Mouse (Mus musculus) limb, embryonic 12.5 days (tissue): ENCODE measurements at regions not wholly inside any gene's neighbourhood (a gene's known extent, or its start where the extent isn't known, plus 50 kb on each side); places are given as distances from the start of the nearest gene placed in this dataset.
A peak's percentile ranks its signal among the peaks of the same experiment; 100 is the strongest.
"Not testable (repeated sequence)": the region's sequence is repeated elsewhere in the genome, so short reads cannot be mapped to it uniquely, and the experiment has no call there.

Experiments used
- ATAC-seq: fragments of 200-750 bp; cut with Nextera tagmentation; 2 replicates; pipeline ENCODE4 v1.8.0; 2017; ENCODE audit warnings: low read depth, moderate TSS enrichment; ENCODE audit not compliant: insufficient number of reproducible peaks, insufficient read depth, low FRiP score, low TSS enrichment
- H3K27ac ChIP-seq: fragments of 300-500 bp; sonication (generic); 2 replicates; pipeline ENCODE4 v1.5.1; 2016; ENCODE audit warnings: mild to moderate bottlenecking, moderate library complexity
- H3K27me3 ChIP-seq: fragments of 300-500 bp; sonication (generic); 2 replicates; pipeline ENCODE4 v1.6.1; 2016; ENCODE audit warnings: mild to moderate bottlenecking, moderate library complexity
- H3K36me3 ChIP-seq: fragments of 300-500 bp; sonication (generic); 2 replicates; pipeline ENCODE4 v1.6.1; 2016; ENCODE audit warnings: mild to moderate bottlenecking, moderate library complexity
- H3K4me1 ChIP-seq: fragments of 300-500 bp; sonication (generic); replicated peaks from 2 replicates; pipeline ENCODE4 v1.6.1; 2016
- H3K4me2 ChIP-seq: fragments of 300-500 bp; sonication (generic); 2 replicates; pipeline ENCODE4 v1.6.1; 2016; ENCODE audit warnings: mild to moderate bottlenecking, moderate library complexity
- H3K4me3 ChIP-seq: fragments of 300-500 bp; sonication (generic); replicated peaks from 2 replicates; pipeline ENCODE4 v1.5.1; 2016; ENCODE audit warnings: mild to moderate bottlenecking
- H3K9ac ChIP-seq: fragments of 300-500 bp; sonication (generic); replicated peaks from 2 replicates; pipeline ENCODE4 v1.6.1; 2016; ENCODE audit warnings: mild to moderate bottlenecking, moderate library complexity
- H3K9me3 ChIP-seq: fragments of 300-500 bp; sonication (generic); 2 replicates; pipeline ENCODE4 v1.6.1; 2016; ENCODE audit warnings: mild to moderate bottlenecking, moderate library complexity
- WGBS: fragments of 180-500 bp; shearing (Covaris S2); methylation state at CpG from one replicate; pipeline ENCODE4 v1.1.7; 2016; 5-methylcytosine and 5-hydroxymethylcytosine counted together

- 72% methylated on average over 3 of the region's 3 CpGs for WGBS
- Histone ChIP-seq H3K4me2 (no peak overlapping the region), H3K36me3 (no peaks in the 10 kb centered on the region), H3K4me1 (0 out of 2 replicates have a peak, but pooled peaks cover 3% of the 10 kb centered on the region), H3K27ac (no peak overlapping the region), H3K27me3 (no peaks in the 10 kb centered on the region), H3K4me3 (no peak overlapping the region), H3K9me3 (no peaks in the 10 kb centered on the region), H3K9ac (no peak overlapping the region)
- no peak for ATAC-seq
Measured at GRCm38 (mm10) chr10:37792878-37793277, 654.2 kb upstream of the Marcks start.

- Histone ChIP-seq H3K9ac (no peak overlapping the region), H3K36me3 (no peaks in the 10 kb centered on the region)
- no peak for ATAC-seq
Measured at GRCm38 (mm10) chr10:37788049-37788448, 649.3 kb upstream of the Marcks start.

DNA sequence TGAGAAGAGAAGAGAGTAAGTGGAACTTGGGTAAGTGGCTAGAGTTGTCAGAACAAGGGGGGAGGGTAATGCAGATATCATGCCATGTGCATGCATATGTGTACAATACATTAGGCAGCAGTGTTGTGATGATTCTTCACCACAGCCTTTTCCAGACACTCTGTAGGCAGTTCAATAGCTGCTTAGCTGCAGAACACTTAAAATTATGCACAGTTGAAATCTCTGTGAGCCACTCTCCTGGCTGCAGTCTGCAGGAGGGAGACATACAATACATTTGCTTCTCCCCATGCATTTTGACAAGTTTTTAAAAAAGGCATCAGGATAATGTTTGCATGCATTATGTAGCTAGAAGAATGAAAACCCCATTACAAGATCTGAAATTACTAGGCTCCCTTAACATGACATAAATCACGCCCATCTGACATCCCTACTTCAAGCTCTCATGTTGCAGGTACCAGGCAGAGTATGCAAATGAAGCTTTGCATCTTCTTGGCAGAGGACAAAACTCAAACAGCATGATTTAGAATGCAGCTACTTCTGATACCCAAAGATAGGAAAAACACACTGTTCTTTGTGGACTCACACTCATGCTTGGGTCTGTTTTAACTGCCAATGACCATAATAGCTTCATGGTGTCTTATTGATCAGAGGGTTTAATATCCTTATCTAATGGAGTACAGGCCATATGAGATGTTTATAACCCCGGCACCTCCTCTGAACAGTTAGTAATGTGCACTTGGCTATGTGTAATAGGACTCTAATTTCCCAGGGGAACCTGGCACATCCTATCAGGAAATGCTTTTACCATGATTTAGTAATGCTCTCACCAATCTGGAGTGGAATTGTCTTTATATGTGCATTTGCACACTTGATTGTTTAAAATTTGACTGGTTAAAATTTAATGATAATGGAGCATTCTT lies 640.9 kb upstream of the Marcks start:
- H3K9ac ChIP-seq: no peak overlapping the region
- H3K27me3 ChIP-seq: no peaks in the 10 kb centered on the region
- no peaks in the 10 kb centered on the region for H3K4me1 ChIP-seq
- no peak overlapping the region for H3K4me3 ChIP-seq
- WGBS: 63% methylated on average over 2 of the region's 2 CpGs
- H3K4me2 ChIP-seq: no peak overlapping the region
- no peak overlapping the region for H3K27ac ChIP-seq
- no peaks in the 10 kb centered on the region for H3K36me3 ChIP-seq
- ATAC-seq: no peak
- no peaks in the 10 kb centered on the region for H3K9me3 ChIP-seq

More at GRCm38 (mm10) chr10:37788049-37788448, 649.3 kb upstream of the Marcks start:
- Histone ChIP-seq H3K4me1 (no peaks in the 10 kb centered on the region), H3K4me2 (no peak overlapping the region), H3K4me3 (no peak overlapping the region), H3K9me3 (no peaks in the 10 kb centered on the region), H3K27me3 (no peaks in the 10 kb centered on the region), H3K27ac (no peak overlapping the region)
- 88% methylated on average over 5 of the region's 5 CpGs for WGBS

DNA sequence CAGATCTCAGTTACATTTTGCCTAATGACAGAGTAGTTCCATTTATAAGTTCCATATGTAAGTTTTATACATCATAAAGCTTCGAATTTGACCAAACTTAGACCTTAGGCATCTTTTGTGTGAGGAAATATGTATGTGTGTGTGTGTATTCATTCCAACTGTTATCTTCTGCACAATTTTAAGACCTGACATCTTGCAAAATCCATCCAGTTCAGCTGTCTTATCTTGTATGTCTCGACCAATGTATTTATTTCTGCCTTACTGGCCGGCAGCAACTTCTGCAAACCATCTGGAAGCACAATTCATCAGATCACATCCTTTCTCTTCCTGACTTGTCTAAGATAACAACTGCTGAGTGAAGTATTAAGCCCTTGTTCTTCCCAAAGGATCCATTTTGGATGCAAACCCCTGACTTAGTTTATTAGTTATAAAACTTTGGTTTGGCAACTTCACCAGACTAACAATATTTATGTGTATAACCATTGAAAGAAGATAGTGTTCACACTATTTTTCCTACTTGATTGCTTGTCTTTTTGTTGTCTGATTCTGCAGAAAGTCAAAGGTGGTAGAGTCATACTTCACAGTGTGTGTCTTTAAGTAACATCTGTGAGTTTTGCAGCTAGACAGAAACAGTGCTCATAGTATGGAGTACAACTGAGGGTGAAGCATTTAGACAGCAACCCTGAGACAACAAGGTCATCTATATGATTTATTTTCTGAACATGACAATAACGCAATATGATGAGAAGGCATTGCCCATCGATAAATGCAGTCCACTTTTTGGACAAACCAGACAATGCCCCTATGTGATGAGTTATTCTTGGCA lies 622.0 kb upstream of the Marcks start:
- H3K36me3 ChIP-seq: no peaks in the 10 kb centered on the region
- no peak for ATAC-seq
- H3K4me1 ChIP-seq: no peaks in the 10 kb centered on the region
- H3K4me2 ChIP-seq: no peak overlapping the region
- 63% methylated on average over 5 of the region's 5 CpGs for WGBS
- no peak overlapping the region for H3K9ac ChIP-seq
- no peaks in the 10 kb centered on the region for H3K27me3 ChIP-seq
- H3K4me3 ChIP-seq: no peak overlapping the region
- no peak overlapping the region for H3K27ac ChIP-seq
- no peaks in the 10 kb centered on the region for H3K9me3 ChIP-seq

GRCm38 (mm10) chr10:37741581-37741980 lies 602.9 kb upstream of the Marcks start:
- Histone ChIP-seq H3K4me3 (no peak overlapping the region), H3K4me1 (no peaks in the 10 kb centered on the region), H3K9me3 (peaks cover 2% of the 10 kb centered on the region; the same call in 1 of the 2 replicates), H3K4me2 (no peak overlapping the region), H3K27ac (no peak overlapping the region), H3K9ac (no peak overlapping the region), H3K36me3 (no peaks in the 10 kb centered on the region), H3K27me3 (no peaks in the 10 kb centered on the region)
- ATAC-seq: peak; percentile 83
- 17% methylated on average over 2 of the region's 2 CpGs for WGBS

- Histone ChIP-seq H3K27ac (no peak overlapping the region), H3K4me3 (no peak overlapping the region), H3K36me3 (no peaks in the 10 kb centered on the region), H3K4me1 (no peaks in the 10 kb centered on the region), H3K4me2 (no peak overlapping the region), H3K9ac (no peak overlapping the region), H3K9me3 (peaks cover 2% of the 10 kb centered on the region; the same call in 1 of the 2 replicates), H3K27me3 (no peaks in the 10 kb centered on the region)
- WGBS: 82% methylated on average over 2 of the region's 2 CpGs
- no peak for ATAC-seq
Measured at GRCm38 (mm10) chr10:37739024-37739423, 600.3 kb upstream of the Marcks start.

DNA sequence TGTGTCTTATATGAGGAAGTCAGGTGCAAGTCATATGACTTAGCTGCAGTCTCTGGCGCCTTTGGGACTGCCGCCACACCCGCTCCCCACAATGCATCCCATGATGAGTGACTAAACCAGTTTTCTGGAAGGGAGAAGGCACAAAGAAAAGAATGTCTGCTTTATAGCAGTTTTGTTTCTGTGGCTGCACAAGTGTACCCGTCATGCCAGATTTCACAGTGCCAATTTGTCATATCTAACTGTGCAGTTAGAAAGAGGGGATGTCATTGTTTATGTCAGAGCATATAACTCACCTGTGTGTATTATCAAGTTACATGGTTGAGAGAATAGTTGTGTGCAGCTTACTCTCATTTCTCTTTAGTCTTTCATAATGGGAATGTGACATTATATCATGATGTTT lies 586.9 kb upstream of the Marcks start:
- Histone ChIP-seq H3K9ac (no peak overlapping the region), H3K9me3 (no peaks in the 10 kb centered on the region), H3K27me3 (no peaks in the 10 kb centered on the region), H3K27ac (no peak overlapping the region), H3K4me3 (no peak overlapping the region), H3K4me1 (no peaks in the 10 kb centered on the region), H3K36me3 (no peaks in the 10 kb centered on the region), H3K4me2 (no peak overlapping the region)
- ATAC-seq: no peak
- WGBS: 79% methylated on average over 4 of the region's 4 CpGs

GRCm38 (mm10) chr10:37724994-37725393 lies 586.3 kb upstream of the Marcks start:
- H3K27ac ChIP-seq, H3K36me3 ChIP-seq, H3K27me3 ChIP-seq, H3K9ac ChIP-seq, H3K4me3 ChIP-seq, ATAC-seq, H3K4me1 ChIP-seq, H3K4me2 ChIP-seq, H3K9me3 ChIP-seq: not testable (repeated sequence)
- WGBS: 80% methylated on average over 7 of the region's 7 CpGs

- Histone ChIP-seq H3K9me3 (no peaks in the 10 kb centered on the region), H3K27me3 (no peaks in the 10 kb centered on the region), H3K4me3 (no peak overlapping the region), H3K4me2 (no peak overlapping the region), H3K36me3 (no peaks in the 10 kb centered on the region), H3K4me1 (peaks cover 6% of the 10 kb centered on the region; the same call in 1 of the 2 replicates), H3K27ac (no peak overlapping the region), H3K9ac (no peak overlapping the region)
- ATAC-seq: no peak
- WGBS: 63% methylated on average over 2 of the region's 2 CpGs
Measured at GRCm38 (mm10) chr10:37720748-37721147, 582.0 kb upstream of the Marcks start.

DNA sequence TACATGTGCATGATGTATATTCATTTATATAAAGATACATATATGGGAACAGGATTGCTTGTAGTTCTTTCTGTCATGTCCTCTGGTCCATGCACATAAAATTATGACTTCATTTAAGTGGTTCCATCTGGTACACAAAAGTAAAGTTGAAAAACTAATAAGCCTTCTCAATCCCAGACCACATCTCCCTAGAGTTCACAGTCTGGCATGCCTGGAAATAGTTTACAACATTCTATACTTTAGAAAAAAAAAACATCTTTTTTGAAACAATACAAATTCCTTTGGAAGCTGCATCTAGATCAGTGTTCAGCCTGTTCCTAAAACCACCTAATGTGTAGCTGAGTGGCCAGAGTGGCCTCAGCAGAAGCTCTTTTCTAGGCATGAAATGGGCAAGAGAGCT lies 578.2 kb upstream of the Marcks start:
- no peak for ATAC-seq
- no peaks in the 10 kb centered on the region for H3K36me3 ChIP-seq
- no peak overlapping the region for H3K4me3 ChIP-seq
- H3K9ac ChIP-seq: no peak overlapping the region
- no peak overlapping the region for H3K4me2 ChIP-seq
- peak overlapping the region; percentile 70; the same call in 1 of the 2 replicates for H3K27ac ChIP-seq
- H3K27me3 ChIP-seq: no peaks in the 10 kb centered on the region
- no peaks in the 10 kb centered on the region for H3K9me3 ChIP-seq
- peaks cover 6% of the 10 kb centered on the region; the same call in 1 of the 2 replicates for H3K4me1 ChIP-seq

DNA sequence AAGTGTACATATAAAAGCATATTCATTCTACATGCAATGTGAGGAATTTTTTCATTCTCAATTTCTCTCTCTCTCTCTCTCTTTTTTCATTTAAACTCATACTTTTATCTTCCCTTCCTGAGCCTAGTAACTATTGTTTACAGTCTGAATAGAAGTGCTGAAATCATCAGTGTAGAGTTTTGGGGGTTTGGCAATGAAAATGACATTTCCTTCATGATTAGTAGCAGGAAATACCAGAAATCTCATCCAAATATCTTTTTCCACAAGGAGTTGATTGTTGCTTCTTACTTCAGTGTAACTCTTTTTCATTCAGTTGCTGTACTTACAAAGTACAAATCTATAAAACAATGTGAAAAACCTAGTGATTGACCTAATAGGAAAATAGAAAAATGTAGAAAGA lies 572.7 kb upstream of the Marcks start:
- Histone ChIP-seq H3K27ac (no peak overlapping the region), H3K36me3 (no peaks in the 10 kb centered on the region), H3K4me1 (no peaks in the 10 kb centered on the region), H3K9ac (no peak overlapping the region), H3K4me3 (no peak overlapping the region), H3K9me3 (no peaks in the 10 kb centered on the region), H3K27me3 (no peaks in the 10 kb centered on the region), H3K4me2 (no peak overlapping the region)
- no peak for ATAC-seq
